Mouse (Mus musculus) liver, embryonic 15.5 days (tissue): ENCODE results near the gene Ulk2. TPM values are rescaled to one million over a fixed set of nuclear protein-coding genes. Genes with fewer than 3 reads are reported as not detected.
A peak's percentile ranks its signal among the peaks of the same experiment; 100 is the strongest.
"Not testable (repeated sequence)": the region's sequence is repeated elsewhere in the genome, so short reads cannot be mapped to it uniquely, and the experiment has no call there.

ENCODE experiments used
- ATAC-seq: fragments of 200-750 bp; cut with Nextera tagmentation; 2 replicates; pipeline ENCODE4 v1.8.0; 2017; ENCODE audit warnings: moderate number of reproducible peaks, mild to moderate bottlenecking, moderate library complexity; ENCODE audit not compliant: insufficient read depth
- H3K27ac ChIP-seq: fragments of 300-500 bp; sonication (generic); replicated peaks from 2 replicates; pipeline ENCODE4 v1.5.1; 2015; ENCODE audit warnings: mild to moderate bottlenecking, inconsistent platforms
- H3K27me3 ChIP-seq: fragments of 300-500 bp; sonication (generic); 2 replicates; pipeline ENCODE4 v1.6.1; 2015; ENCODE audit warnings: mild to moderate bottlenecking, inconsistent platforms
- H3K36me3 ChIP-seq: fragments of 300-500 bp; sonication (generic); replicated peaks from 2 replicates; pipeline ENCODE4 v1.6.1; 2015; ENCODE audit warnings: moderate library complexity, mild to moderate bottlenecking, inconsistent platforms
- H3K4me1 ChIP-seq: fragments of 300-500 bp; sonication (generic); replicated peaks from 2 replicates; pipeline ENCODE4 v1.6.1; 2015; ENCODE audit warnings: inconsistent platforms
- H3K4me2 ChIP-seq: fragments of 300-500 bp; sonication (generic); 2 replicates; pipeline ENCODE4 v1.6.1; 2015; ENCODE audit warnings: moderate library complexity, mild to moderate bottlenecking, inconsistent platforms
- H3K4me3 ChIP-seq: fragments of 300-500 bp; sonication (generic); replicated peaks from 2 replicates; pipeline ENCODE4 v1.5.1; 2015; ENCODE audit warnings: mild to moderate bottlenecking, inconsistent platforms
- H3K9ac ChIP-seq: fragments of 300-500 bp; sonication (generic); 2 replicates; pipeline ENCODE4 v1.6.1; 2015; ENCODE audit warnings: moderate library complexity, mild to moderate bottlenecking, inconsistent platforms
- H3K9me3 ChIP-seq: fragments of 300-500 bp; sonication (generic); replicated peaks from 2 replicates; pipeline ENCODE4 v1.6.1; 2016; ENCODE audit warnings: inconsistent platforms
- WGBS: fragments of 180-500 bp; shearing (Covaris S2); methylation state at CpG from one replicate; pipeline ENCODE4 v1.1.7; 2015; ENCODE audit warnings: mixed read lengths; ENCODE audit not compliant: insufficient replicate concordance; 5-methylcytosine and 5-hydroxymethylcytosine counted together
- polyA plus RNA-seq: library from polyadenylated mRNA; unstranded; fragments of >200 nt; fragmentation: Nextera tagmentation; extraction: Ambion mirVana; gene quantifications from 2 replicates; pipeline ENCODE4 v1.2.1, GENCODE M21; 2015

Gene Ulk2
- polyA plus RNA-seq, 1 experiment from 2014 or later = 2.6 TPM

- H3K4me1 ChIP-seq = peaks cover 23% of the 10 kb centered on the region
- no peak overlapping the region for H3K4me2 ChIP-seq
- H3K27me3 ChIP-seq = peaks cover 12% of the 10 kb centered on the region
- H3K4me3 ChIP-seq = no peak overlapping the region
- H3K9me3 ChIP-seq = no peaks in the 10 kb centered on the region
- H3K36me3 ChIP-seq = no peaks in the 10 kb centered on the region; the same call in 1 of the 2 replicates
- ATAC-seq = no peak
- H3K9ac ChIP-seq = no peak overlapping the region
- H3K27ac ChIP-seq = no peak overlapping the region
- WGBS = 47% methylated on average over 3 of the region's 3 CpGs
Measured at GRCm38 (mm10) chr11:61851195-61851594, 3.7 kb downstream of the Ulk2 start.

DNA sequence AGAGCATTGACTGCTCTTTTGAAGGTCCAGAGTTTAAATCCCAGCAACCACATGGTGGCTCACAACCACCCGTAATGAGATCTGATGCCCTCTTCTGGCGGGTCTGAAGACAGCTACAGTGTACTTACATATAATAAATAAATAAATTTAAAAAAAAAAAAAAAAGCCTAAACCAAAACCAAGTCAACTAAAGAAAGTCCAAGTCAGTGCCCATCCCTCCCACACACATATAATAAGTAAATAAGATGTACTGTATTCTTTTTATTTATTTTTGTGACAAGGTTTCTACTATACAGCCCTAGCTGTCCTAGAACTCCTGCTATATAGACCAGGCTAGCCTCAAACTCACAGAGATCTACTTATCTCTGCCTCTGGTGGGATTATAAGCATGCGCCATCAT lies 14.2 kb downstream of the Ulk2 start:
- 61% methylated on average over 3 of the region's 3 CpGs for whole genome bisulfite sequencing
- not testable (repeated sequence) for H3K4me1 ChIP-seq, ATAC-seq, H3K4me2 ChIP-seq, H3K9ac ChIP-seq, H3K36me3 ChIP-seq, H3K27ac ChIP-seq, H3K27me3 ChIP-seq, H3K4me3 ChIP-seq, H3K9me3 ChIP-seq

DNA sequence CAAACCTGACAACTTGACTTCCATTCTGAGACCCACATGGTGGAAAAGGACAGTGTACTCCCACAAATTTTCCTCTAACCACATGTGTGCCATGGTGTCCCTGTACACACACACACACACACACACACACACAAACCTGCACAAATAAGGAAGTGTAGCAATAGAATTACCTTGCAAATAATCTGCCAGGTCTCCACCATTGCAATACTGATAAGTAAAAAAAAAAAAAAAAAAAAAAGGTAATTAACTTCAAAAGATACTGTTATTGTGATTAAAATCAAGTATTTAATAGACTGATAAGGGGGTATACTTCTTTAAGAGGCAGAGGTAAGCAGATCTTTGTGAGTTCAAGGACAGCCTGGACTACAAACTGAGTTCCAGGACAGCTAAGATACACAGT lies 14.9 kb downstream of the Ulk2 start:
- peaks cover 4% of the 10 kb centered on the region; the same call in 1 of the 2 replicates for H3K36me3 ChIP-seq
- H3K9ac ChIP-seq = no peak overlapping the region
- no peaks in the 10 kb centered on the region for H3K9me3 ChIP-seq
- no peak overlapping the region for H3K27ac ChIP-seq
- H3K27me3 ChIP-seq = no peaks in the 10 kb centered on the region
- no peak overlapping the region for H3K4me3 ChIP-seq
- no peak for ATAC-seq
- no peaks in the 10 kb centered on the region for H3K4me1 ChIP-seq
- H3K4me2 ChIP-seq = no peak overlapping the region

DNA sequence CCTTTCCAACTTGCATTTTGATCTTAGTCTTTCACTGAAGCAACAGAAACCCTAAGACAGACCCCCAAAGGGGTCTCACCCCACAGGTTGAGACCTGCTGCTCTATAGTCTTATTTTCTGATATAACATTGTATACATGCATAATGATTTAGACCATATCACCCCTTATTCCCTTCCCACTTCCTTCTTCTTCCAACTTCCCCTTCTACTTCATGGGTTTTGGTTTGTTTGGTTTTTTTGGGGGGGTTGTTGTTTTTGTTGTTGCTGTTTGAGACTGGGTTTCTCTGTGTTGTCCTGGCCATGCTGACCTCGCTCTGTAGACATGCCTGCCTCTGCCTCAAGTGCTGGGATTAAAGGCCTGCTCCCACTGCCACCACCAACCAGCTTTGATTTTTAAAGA lies 15.7 kb downstream of the Ulk2 start:
- WGBS = 48% methylated on average over 1 of the region's 1 CpGs
- Histone ChIP-seq H3K27me3 (no peaks in the 10 kb centered on the region), H3K4me2 (no peak overlapping the region), H3K4me1 (no peaks in the 10 kb centered on the region), H3K4me3 (no peak overlapping the region), H3K9ac (no peak overlapping the region), H3K9me3 (no peaks in the 10 kb centered on the region), H3K27ac (no peak overlapping the region), H3K36me3 (peaks cover 4% of the 10 kb centered on the region; the same call in 1 of the 2 replicates)
- ATAC-seq = no peak

- Histone ChIP-seq H3K36me3 (peaks cover 31% of the 10 kb centered on the region; the same call in 1 of the 2 replicates), H3K4me2 (no peak overlapping the region), H3K4me3 (no peak overlapping the region), H3K27me3 (no peaks in the 10 kb centered on the region), H3K9ac (no peak overlapping the region), H3K4me1 (no peaks in the 10 kb centered on the region), H3K9me3 (no peaks in the 10 kb centered on the region), H3K27ac (no peak overlapping the region)
- no peak for ATAC-seq
- 51% methylated on average over 4 of the region's 4 CpGs for WGBS
Measured at GRCm38 (mm10) chr11:61809793-61810192, 45.1 kb downstream of the Ulk2 start.

GRCm38 (mm10) chr11:61808551-61809117 lies 46.2 kb downstream of the Ulk2 start:
- Histone ChIP-seq H3K4me3 (no peak overlapping the region), H3K36me3 (peaks cover 28% of the 10 kb centered on the region; the same call in 1 of the 2 replicates), H3K9me3 (no peaks in the 10 kb centered on the region), H3K4me2 (no peak overlapping the region), H3K4me1 (no peaks in the 10 kb centered on the region), H3K27me3 (no peaks in the 10 kb centered on the region), H3K27ac (no peak overlapping the region), H3K9ac (no peak overlapping the region)
- no peak for ATAC-seq
- WGBS = 73% methylated on average over 2 of the region's 2 CpGs

DNA sequence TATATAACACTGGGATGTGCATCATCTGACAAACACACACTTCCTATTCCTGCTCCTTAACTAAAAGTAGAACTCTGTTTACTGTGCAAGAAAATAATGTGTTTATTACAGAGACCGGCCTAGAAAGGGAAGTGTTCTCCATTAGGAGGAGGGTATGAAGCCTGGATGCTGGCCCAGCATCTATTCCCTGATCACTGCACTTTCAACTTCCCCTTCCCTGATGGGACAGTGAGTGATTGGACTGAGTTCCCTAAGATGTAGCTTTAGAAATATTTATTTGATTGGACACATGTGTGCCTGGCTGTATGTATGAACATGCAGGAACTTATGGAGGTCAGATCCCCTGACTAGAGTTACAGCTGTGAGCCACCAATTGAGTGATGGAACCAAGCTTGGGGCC lies 61.4 kb downstream of the Ulk2 start:
- no peak overlapping the region for H3K4me3 ChIP-seq
- ATAC-seq = no peak
- 59% methylated on average over 1 of the region's 1 CpGs for WGBS

DNA sequence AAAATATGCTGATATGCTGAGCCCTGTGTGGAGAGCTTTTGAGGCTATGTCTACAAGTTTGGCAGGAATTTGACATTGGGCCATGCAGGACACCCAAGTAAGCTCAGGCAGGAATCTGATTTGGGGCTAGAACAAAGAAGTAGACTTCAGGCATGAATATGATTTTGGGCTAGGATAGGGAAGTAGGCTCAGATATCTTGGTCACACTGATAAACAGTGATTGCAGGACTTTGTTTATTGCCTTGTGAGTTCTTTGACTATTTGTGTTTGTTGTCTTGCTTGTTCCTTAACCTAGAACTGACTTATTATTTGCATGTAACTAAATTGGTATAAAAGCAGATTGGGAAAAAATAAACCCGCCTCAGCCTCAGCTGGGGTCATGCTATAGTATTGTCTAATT lies 66.3 kb downstream of the Ulk2 start:
- Histone ChIP-seq H3K27me3 (no peaks in the 10 kb centered on the region), H3K9me3 (no peaks in the 10 kb centered on the region), H3K4me1 (no peaks in the 10 kb centered on the region), H3K9ac (no peak overlapping the region), H3K4me2 (no peak overlapping the region), H3K36me3 (0 out of 2 replicates have a peak, but pooled peaks cover 21% of the 10 kb centered on the region), H3K27ac (no peak overlapping the region), H3K4me3 (no peak overlapping the region)
- ATAC-seq = no peak
- WGBS = 61% methylated on average over 1 of the region's 1 CpGs

More for the DNA sequence above, 61.4 kb downstream of the Ulk2 start:
- H3K27ac ChIP-seq = no peak overlapping the region
- no peaks in the 10 kb centered on the region for H3K9me3 ChIP-seq
- H3K36me3 ChIP-seq = 0 out of 2 replicates have a peak, but pooled peaks cover 12% of the 10 kb centered on the region
- H3K27me3 ChIP-seq = no peaks in the 10 kb centered on the region
- no peak overlapping the region for H3K9ac ChIP-seq
- no peak overlapping the region for H3K4me2 ChIP-seq
- no peaks in the 10 kb centered on the region for H3K4me1 ChIP-seq

- H3K9ac ChIP-seq, ATAC-seq, H3K9me3 ChIP-seq, H3K4me2 ChIP-seq, H3K27me3 ChIP-seq, H3K4me1 ChIP-seq, H3K27ac ChIP-seq, H3K4me3 ChIP-seq: not testable (repeated sequence)
- 82% methylated on average over 3 of the region's 3 CpGs for WGBS
- H3K36me3 ChIP-seq = peaks cover 19% of the 10 kb centered on the region
Measured at GRCm38 (mm10) chr11:61782526-61782925, 72.3 kb downstream of the Ulk2 start.

- ATAC-seq = no peak
- Histone ChIP-seq H3K27me3 (no peaks in the 10 kb centered on the region), H3K4me2 (no peak overlapping the region), H3K4me3 (no peak overlapping the region), H3K36me3 (peaks cover 6% of the 10 kb centered on the region; the same call in 1 of the 2 replicates), H3K27ac (no peak overlapping the region), H3K4me1 (no peaks in the 10 kb centered on the region), H3K9ac (no peak overlapping the region), H3K9me3 (no peaks in the 10 kb centered on the region)
- 65% methylated on average over 4 of the region's 4 CpGs for WGBS
Measured at GRCm38 (mm10) chr11:61774551-61775149, 80.2 kb downstream of the Ulk2 start.

DNA sequence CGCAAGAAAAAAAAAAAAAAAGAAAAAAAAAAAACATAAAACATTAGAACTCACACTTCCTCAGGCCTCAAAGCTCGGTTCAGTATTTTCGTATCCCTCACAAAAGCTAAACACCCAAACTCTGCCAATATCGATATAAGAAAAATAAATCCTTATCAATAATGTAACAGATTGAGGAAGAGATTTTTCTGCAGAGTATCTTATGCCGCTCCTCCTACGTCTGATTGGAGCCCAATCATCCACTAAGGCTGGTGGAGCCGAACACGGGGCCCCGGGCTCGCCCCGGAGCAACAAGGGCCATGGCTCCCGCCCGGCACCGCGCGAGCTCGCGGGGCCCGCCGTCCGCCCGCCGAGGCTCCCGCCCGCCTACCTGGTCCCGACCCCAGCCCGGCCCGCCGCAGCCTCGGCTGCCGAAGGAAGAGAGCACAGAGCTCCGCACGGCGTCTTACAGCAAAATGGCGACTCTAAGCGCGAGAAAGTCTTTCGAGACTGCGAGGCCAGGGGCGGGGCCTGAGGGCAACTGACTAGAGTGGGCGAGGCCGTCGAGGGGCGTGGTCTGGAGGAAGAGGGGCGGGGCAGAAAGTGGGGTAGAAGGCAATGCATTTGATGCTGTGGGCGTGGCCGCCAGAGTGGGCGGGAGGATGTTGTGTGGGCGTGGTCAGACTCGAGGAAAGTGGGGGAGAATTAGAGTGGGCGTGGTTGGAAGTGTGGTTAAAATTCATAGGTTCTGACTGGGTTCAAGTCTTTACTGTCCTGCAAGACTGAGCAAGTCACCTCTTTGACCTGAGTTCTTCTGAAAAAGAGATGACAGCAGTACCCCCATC lies 93.1 kb downstream of the Ulk2 start, which contains the start of gene Prpsap2:
Gene Prpsap2, minus strand, starts transcription at position 505 of the 824 bp plus-strand sequence.
- WGBS = under 1% methylated on average over 51 of the region's 51 CpGs
- H3K4me1 ChIP-seq = peaks cover 40% of the 10 kb centered on the region
- peak within 1 kb of the TSS; percentile 79 for H3K27ac ChIP-seq

More for the DNA sequence above, 93.1 kb downstream of the Ulk2 start, which contains the start of gene Prpsap2:
- ATAC-seq = peak; percentile 91
- Histone ChIP-seq H3K36me3 (no peaks in the 10 kb centered on the region), H3K4me2 (peak within 1 kb of the TSS; percentile 89), H3K4me3 (peak within 1 kb of the TSS; percentile 70), H3K9me3 (no peaks in the 10 kb centered on the region), H3K9ac (peak within 1 kb of the TSS; percentile 72), H3K27me3 (0 out of 2 replicates have a peak, but pooled peaks cover 4% of the 10 kb centered on the region)
